Mouse (Mus musculus) stomach, embryonic 14.5 days (tissue): ENCODE measurements around the gene Tmem203. TPM values are rescaled to one million over a fixed set of nuclear protein-coding genes. Genes with fewer than 3 reads are reported as not detected.

Experiments
- ATAC-seq: fragments of 200-750 bp; cut with Nextera tagmentation; 2 replicates; pipeline ENCODE4 v1.8.0; 2017; ENCODE audit warnings: low read depth, moderate TSS enrichment; ENCODE audit not compliant: insufficient number of reproducible peaks, insufficient read depth, low FRiP score
- H3K27ac ChIP-seq: fragments of 300-500 bp; sonication (generic); 2 replicates; pipeline ENCODE4 v1.5.1; 2014; ENCODE audit warnings: mild to moderate bottlenecking, low read length, moderate library complexity, mixed read lengths
- H3K27me3 ChIP-seq: fragments of 300-500 bp; sonication (generic); 2 replicates; pipeline ENCODE4 v1.6.1; 2014; ENCODE audit warnings: low read length, control low read depth, mixed read lengths; ENCODE audit not compliant: control insufficient read depth, insufficient read depth
- H3K36me3 ChIP-seq: fragments of 300-500 bp; sonication (generic); 2 replicates; pipeline ENCODE4 v1.6.1; 2014; ENCODE audit warnings: mild to moderate bottlenecking, control low read depth, low read length, moderate library complexity, mixed read lengths; ENCODE audit not compliant: control insufficient read depth, insufficient read depth
- H3K4me1 ChIP-seq: fragments of 300-500 bp; sonication (generic); 2 replicates; pipeline ENCODE4 v1.6.1; 2014; ENCODE audit warnings: low read length, control low read depth, mixed read lengths; ENCODE audit not compliant: control insufficient read depth, insufficient read depth
- H3K4me2 ChIP-seq: fragments of 300-500 bp; sonication (generic); replicated peaks from 2 replicates; pipeline ENCODE4 v1.6.1; 2014; ENCODE audit warnings: low read depth, low read length, control low read depth
- H3K4me3 ChIP-seq: fragments of 300-500 bp; sonication (generic); 2 replicates; pipeline ENCODE4 v1.5.1; 2014; ENCODE audit warnings: low read depth, low read length, control low read depth
- H3K9ac ChIP-seq: fragments of 300-500 bp; sonication (generic); replicated peaks from 2 replicates; pipeline ENCODE4 v1.6.1; 2014; ENCODE audit warnings: low read depth, mild to moderate bottlenecking, control low read depth, low read length, moderate library complexity, mixed read lengths
- H3K9me3 ChIP-seq: fragments of 300-500 bp; sonication (generic); 2 replicates; pipeline ENCODE4 v1.6.1; 2016; ENCODE audit warnings: low read depth, low read length, control low read depth; ENCODE audit not compliant: control insufficient read depth
- WGBS: fragments of 180-500 bp; shearing (Covaris S2); extraction: QIAGEN DNeasy Blood & Tissue Kit; methylation state at CpG from one replicate; pipeline ENCODE4 v1.1.7; 2014; 5-methylcytosine and 5-hydroxymethylcytosine counted together
- polyA plus RNA-seq: library from polyadenylated mRNA; unstranded; fragments of >200 nt; fragmentation: Nextera tagmentation; extraction: Ambion mirVana; gene quantifications from 2 replicates; pipeline ENCODE4 v1.2.1, GENCODE M21; 2014

Gene Tmem203
- polyA plus RNA-seq, 1 experiment from 2014 or later, result 14.7 TPM

- Histone ChIP-seq H3K4me1 (peaks cover 9% of the 10 kb centered on the region; the same call in 1 of the 2 replicates), H3K36me3 (no peaks in the 10 kb centered on the region; the same call in 1 of the 2 replicates), H3K9ac (peak overlapping the region; percentile 23), H3K4me2 (peak overlapping the region; percentile 99), H3K27me3 (no peaks in the 10 kb centered on the region; the same call in none of the 2 replicates), H3K27ac (no peak overlapping the region), H3K9me3 (no peaks in the 10 kb centered on the region), H3K4me3 (peak overlapping the region; percentile 50)
- no peak for ATAC-seq
- under 1% methylated on average over 82 of the region's 82 CpGs for WGBS
Observed at GRCm38 (mm10) chr2:25262795-25263622, 7.8 kb downstream of the Tmem203 start.

DNA sequence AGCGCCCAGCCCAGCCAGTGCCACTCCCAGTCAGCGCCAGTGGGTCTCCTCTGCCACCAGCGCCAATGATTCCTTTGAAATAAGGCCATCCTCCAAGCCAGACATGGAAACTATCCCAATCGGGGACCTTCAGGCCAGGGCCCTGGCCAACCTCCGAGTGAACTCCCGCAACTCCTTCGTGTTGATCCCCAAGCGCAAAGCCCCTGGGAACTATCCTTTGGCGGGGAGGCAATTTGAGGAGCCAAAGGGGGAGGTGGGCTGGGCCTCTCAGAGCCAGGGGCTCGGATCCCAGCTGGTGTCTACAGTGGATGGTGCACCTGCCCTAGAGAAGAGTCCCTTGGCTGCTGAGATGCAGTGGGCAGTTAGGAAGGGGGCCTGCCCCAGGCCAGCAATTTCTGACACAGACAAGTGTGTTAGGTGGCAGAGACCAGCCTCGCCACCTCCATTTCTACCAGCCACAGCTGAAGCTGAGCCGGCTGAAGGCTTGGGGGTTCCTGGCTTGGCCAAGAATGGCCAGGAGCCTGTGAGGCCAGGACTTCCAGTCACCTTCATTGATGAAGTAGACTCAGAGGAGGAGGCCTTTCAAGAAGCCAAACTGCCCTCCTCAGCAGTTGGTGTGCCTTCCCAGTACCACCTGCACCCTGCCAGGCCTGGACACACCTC, 8.5 kb downstream of the Tmem203 start:
- no peaks in the 10 kb centered on the region; the same call in 1 of the 2 replicates for H3K36me3 ChIP-seq
- 22% methylated on average over 12 of the region's 12 CpGs for WGBS
- no peak overlapping the region for H3K27ac ChIP-seq
- no peaks in the 10 kb centered on the region; the same call in none of the 2 replicates for H3K27me3 ChIP-seq
- H3K4me1 ChIP-seq, result peaks cover 9% of the 10 kb centered on the region; the same call in 1 of the 2 replicates
- peak overlapping the region; percentile 50 for H3K4me3 ChIP-seq
- peak overlapping the region; percentile 23; the same call in 1 of the 2 replicates for H3K9ac ChIP-seq
- ATAC-seq, result no peak
- H3K4me2 ChIP-seq, result peak overlapping the region; percentile 99
- no peaks in the 10 kb centered on the region for H3K9me3 ChIP-seq

- Histone ChIP-seq H3K36me3 (no peaks in the 10 kb centered on the region; the same call in 1 of the 2 replicates), H3K4me3 (no peak overlapping the region), H3K4me2 (peak overlapping the region; percentile 99; the same call in 1 of the 2 replicates), H3K9ac (no peak overlapping the region), H3K9me3 (no peaks in the 10 kb centered on the region), H3K27ac (no peak overlapping the region), H3K27me3 (no peaks in the 10 kb centered on the region; the same call in none of the 2 replicates), H3K4me1 (peaks cover 9% of the 10 kb centered on the region; the same call in 1 of the 2 replicates)
- 76% methylated on average over 5 of the region's 5 CpGs for WGBS
- ATAC-seq, result no peak
Observed at GRCm38 (mm10) chr2:25264286-25264660, 9.0 kb downstream of the Tmem203 start.

GRCm38 (mm10) chr2:25264851-25265250, 9.6 kb downstream of the Tmem203 start:
- no peak for ATAC-seq
- Histone ChIP-seq H3K9me3 (no peaks in the 10 kb centered on the region), H3K36me3 (peaks cover 2% of the 10 kb centered on the region; the same call in 1 of the 2 replicates), H3K9ac (no peak overlapping the region), H3K27me3 (no peaks in the 10 kb centered on the region; the same call in none of the 2 replicates), H3K4me2 (0 out of 2 replicates have a peak overlapping the region, but pooled peaks have one; percentile 10), H3K4me3 (no peak overlapping the region), H3K4me1 (peaks cover 9% of the 10 kb centered on the region; the same call in 1 of the 2 replicates), H3K27ac (no peak overlapping the region)
- WGBS, result 70% methylated on average over 3 of the region's 3 CpGs

GRCm38 (mm10) chr2:25265897-25266656, 10.8 kb downstream of the Tmem203 start:
- peaks cover 12% of the 10 kb centered on the region; the same call in 1 of the 2 replicates for H3K4me1 ChIP-seq
- ATAC-seq, result no peak

DNA sequence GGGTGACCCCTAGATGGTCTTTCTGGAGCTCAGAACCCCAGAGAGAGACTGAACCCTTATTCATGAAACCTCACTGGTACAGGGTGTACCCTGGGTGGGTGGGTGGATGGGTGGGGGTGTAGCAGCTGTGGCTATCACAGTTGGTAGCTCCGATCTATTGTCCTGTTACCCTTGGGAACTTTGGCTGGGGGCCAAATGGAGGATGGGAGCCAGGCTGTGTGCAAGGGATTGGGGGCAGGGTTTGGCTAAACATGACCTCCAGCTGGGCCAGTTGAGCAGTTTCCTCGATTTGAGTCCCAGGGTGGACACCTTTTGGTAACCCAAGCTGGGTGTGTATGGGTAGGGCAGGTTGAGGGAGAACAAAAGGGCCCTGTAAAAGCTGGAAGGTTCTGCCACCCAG, 11.5 kb downstream of the Tmem203 start:
- H3K9ac ChIP-seq, result no peak overlapping the region; the same call in 1 of the 2 replicates
- H3K36me3 ChIP-seq, result peaks cover 13% of the 10 kb centered on the region; the same call in 1 of the 2 replicates
- WGBS, result 33% methylated on average over 2 of the region's 2 CpGs
- no peak overlapping the region for H3K4me3 ChIP-seq
- no peak for ATAC-seq
- H3K27ac ChIP-seq, result peak overlapping the region; percentile 18; the same call in 1 of the 2 replicates
- H3K4me1 ChIP-seq, result peaks cover 17% of the 10 kb centered on the region; the same call in 1 of the 2 replicates
- no peaks in the 10 kb centered on the region for H3K9me3 ChIP-seq
- H3K4me2 ChIP-seq, result peak overlapping the region; percentile 24; the same call in 1 of the 2 replicates
- H3K27me3 ChIP-seq, result no peaks in the 10 kb centered on the region; the same call in none of the 2 replicates

More at GRCm38 (mm10) chr2:25265897-25266656, 10.8 kb downstream of the Tmem203 start:
- peaks cover 13% of the 10 kb centered on the region; the same call in 1 of the 2 replicates for H3K36me3 ChIP-seq
- H3K9ac ChIP-seq, result no peak overlapping the region; the same call in 1 of the 2 replicates
- 57% methylated on average over 6 of the region's 6 CpGs for WGBS
- H3K4me2 ChIP-seq, result peak overlapping the region; percentile 24; the same call in 1 of the 2 replicates
- peak overlapping the region; percentile 18; the same call in 1 of the 2 replicates for H3K27ac ChIP-seq
- H3K27me3 ChIP-seq, result no peaks in the 10 kb centered on the region; the same call in none of the 2 replicates
- H3K9me3 ChIP-seq, result no peaks in the 10 kb centered on the region
- H3K4me3 ChIP-seq, result no peak overlapping the region

DNA sequence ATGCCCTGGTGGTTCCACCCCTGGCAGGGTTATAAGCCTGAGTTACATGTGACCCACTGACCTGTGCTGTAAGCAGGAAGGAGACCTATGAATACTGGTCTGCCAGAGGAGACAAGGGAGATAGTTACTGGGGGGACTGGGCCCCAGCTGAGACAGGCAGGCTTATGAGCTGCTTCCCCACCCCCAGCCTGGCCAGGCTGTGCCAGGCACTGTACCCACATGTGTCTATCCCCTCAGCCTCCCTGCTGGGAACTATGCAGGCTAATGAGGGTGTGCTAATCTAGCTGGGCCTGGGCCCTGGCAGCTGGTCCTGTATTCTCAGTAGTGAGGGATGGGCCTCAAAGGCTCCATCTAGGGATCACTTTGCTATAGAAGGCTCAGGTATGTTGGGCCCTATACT, 12.0 kb downstream of the Tmem203 start:
- no peak overlapping the region; the same call in 1 of the 2 replicates for H3K27ac ChIP-seq
- no peak overlapping the region for H3K4me3 ChIP-seq
- H3K9me3 ChIP-seq, result no peaks in the 10 kb centered on the region
- H3K4me1 ChIP-seq, result peaks cover 17% of the 10 kb centered on the region; the same call in 1 of the 2 replicates
- ATAC-seq, result no peak
- H3K36me3 ChIP-seq, result peaks cover 13% of the 10 kb centered on the region; the same call in 1 of the 2 replicates
- H3K4me2 ChIP-seq, result no peak overlapping the region
- H3K27me3 ChIP-seq, result no peaks in the 10 kb centered on the region; the same call in none of the 2 replicates
- no peak overlapping the region for H3K9ac ChIP-seq
